In genomic region chr7:118691287-118691686, GRCm38 (mm10) we compare ENCODE assay signal across 22 mouse cellular contexts. TPM values are rescaled to one million over a fixed set of nuclear protein-coding genes. Genes with fewer than 3 reads are reported as not detected.
DNase-seq lines count a peak whose midpoint lies in the region; ATAC-seq lines count a peak whose summit lies in the region.
"Had no signal": no experiment of that assay in that cellular context is flagged by ENCODE, and none has a peak within 500 bp of the region (broad histone marks: within the 10 kb centered on the region; RNA-seq: fewer than 3 reads in every experiment).

No protein-coding gene starts in this region.

- intact Hi-C loops in left cerebral cortex, postnatal 25 days (cut with DNase I): loop anchor here (5.0 kb wide), 1 partner anchor 244 kb away; the partner anchor contains the start of gene Syt17

- no peak for DNase-seq in frontal cortex, postnatal 36 days (ENCODE audit: low spot score in 2 of 2)
- peak; percentile 13 to 63 for DNase-seq in left cerebral cortex, postnatal 25 days (ENCODE audit: low spot score in 2 of 2)
- no peak for DNase-seq in left cerebral cortex, adult 18-20 months (ENCODE audit: low spot score in 2 of 2)
- DNase-seq in brain, adult 2 months (ENCODE audit: low read depth, low spot score): peak; percentile 86
- DNase-seq in spleen, postnatal 14 days (ENCODE audit: low spot score in 2 of 2): no peak
- DNase-seq: adrenal gland, adult 2 months; adrenal gland, postnatal 14 days; B cell, adult 2 months; cerebellum, adult 11-12 months; cerebellum, adult 8-10 months; cerebellum, postnatal 10 days; cerebellum, postnatal 36 days; embryo, embryonic 11 days; forebrain, postnatal 0 days; gastrocnemius, postnatal 10 days; gastrocnemius, postnatal 36 days; heart, postnatal 10 days; heart, postnatal 36 days had no signal

- ATAC-seq in frontal cortex, adult (ENCODE audit: low TSS enrichment): peak; percentile 60
- ATAC-seq: forebrain, embryonic 14.5 days; forebrain, postnatal 0 days; hindbrain, embryonic 16.5 days; intestine, embryonic 15.5 days had no signal

RNA-seq across cellular contexts. Expression of gene Gde1, which starts 14.3 kb away (rescaled TPM):
- total RNA-seq in left cerebral cortex, postnatal 25 days (2021): 100 to 1,000 TPM; 288 TPM
- 100 to 1,000 TPM; 241 to 246 TPM for total RNA-seq in left cerebral cortex, adult 18-20 months (2021)

RNA-seq across cellular contexts. Expression of gene Ccp110, which starts 21.1 kb away (rescaled TPM):
- 10 to 100 TPM; 44.5 to 47.7 TPM for total RNA-seq in left cerebral cortex, postnatal 25 days (2021)
- total RNA-seq in left cerebral cortex, adult 18-20 months (2021): 10 to 100 TPM; 45.8 to 51.7 TPM

RNA-seq across cellular contexts. Expression of gene Vps35l, which starts 48.7 kb away (rescaled TPM):
- 10 to 100 TPM; 51.2 to 58.2 TPM for total RNA-seq in left cerebral cortex, postnatal 25 days (2021)
- 10 to 100 TPM; 50.4 to 61.4 TPM for total RNA-seq in left cerebral cortex, adult 18-20 months (2021)

Comparison
In these comparisons a context has a peak if more than half of its experiments do, and no peak if none do; other contexts are left out.
1. DNase-seq: peak in left cerebral cortex, postnatal 25 days (2 of 2) and brain, adult 2 months (single experiment); none in frontal cortex, postnatal 36 days (0 of 2), left cerebral cortex, adult 18-20 months (0 of 2) and spleen, postnatal 14 days (0 of 2).